In genomic region chr17:29060946-29061345, GRCm38 (mm10) we compare ENCODE assay signal across 20 mouse cellular contexts. TPM values are rescaled to one million over a fixed set of nuclear protein-coding genes. Genes with fewer than 3 reads are reported as not detected.
DNase-seq lines count a peak whose midpoint lies in the region; ATAC-seq and TF ChIP-seq lines count a peak whose summit lies in the region.
"Had no signal": no experiment of that assay in that cellular context is flagged by ENCODE, and none has a peak within 500 bp of the region (broad histone marks: within the 10 kb centered on the region; RNA-seq: fewer than 3 reads in every experiment).

No protein-coding gene starts in this region.

- no peak for ATAC-seq in neural tube, embryonic 14.5 days (ENCODE audit: low read depth)
- ATAC-seq in neural tube, embryonic 15.5 days (ENCODE audit: low FRiP score), result no peak
- ATAC-seq: forebrain, embryonic 15.5 days; intestine, embryonic 15.5 days; Patski had no signal

- in situ Hi-C loops in ES-E14 (cut with MboI; ENCODE audit: low sequenced_read_pairs in 2 of 2, unreplicated experiment in 2 of 2), result no loop called here

- intact Hi-C loops in heart, adult 2 months (cut with DNase I), result no loop called here

- no peak overlapping the region for H3K4me3 ChIP-seq in heart, adult 2 months
- H3K4me3 ChIP-seq in neural tube, embryonic 14.5 days (ENCODE audit: low read depth, low read length), result no peak overlapping the region
- no peak overlapping the region for H3K4me3 ChIP-seq in neural tube, embryonic 15.5 days (replicated peaks)
- no peak overlapping the region for H3K4me3 ChIP-seq in ES-E14 (ENCODE audit: insufficient read depth in 1 of 2, low read depth in 1 of 2, low read length in 2 of 2, poor library complexity in 1 of 2, severe bottlenecking in 1 of 2)
- H3K4me3 ChIP-seq in myocyte, result no peak overlapping the region
- H3K4me3 ChIP-seq: embryonic facial prominence, embryonic 12.5 days; forebrain, embryonic 15.5 days; heart, embryonic 10.5 days; heart, embryonic 15.5 days; hindbrain, embryonic 10.5 days; intestine, embryonic 15.5 days had no signal

- no peak for TF ChIP-seq POLR2A in heart, adult 2 months (IDR thresholded peaks at IDR 0.05; ENCODE audit: insufficient read depth, low read depth, low read length)
- peak; percentile 24 for TF ChIP-seq POLR2A in myocyte (IDR thresholded peaks at IDR 0.05; ENCODE audit: insufficient read length, low read depth)

- no peak overlapping the region for H3K9ac ChIP-seq in heart, adult 2 months (ENCODE audit: low read depth, low read length)
- no peak overlapping the region for H3K9ac ChIP-seq in neural tube, embryonic 14.5 days (replicated peaks; ENCODE audit: low read depth, low read length)
- no peak overlapping the region for H3K9ac ChIP-seq in neural tube, embryonic 15.5 days (replicated peaks)
- peak overlapping the region; percentile 22; the same call in 1 of the 2 replicates for H3K9ac ChIP-seq in ES-E14 (ENCODE audit: insufficient read depth, low read depth, low read length, poor library complexity, severe bottlenecking)
- H3K9ac ChIP-seq: embryonic facial prominence, embryonic 12.5 days; forebrain, embryonic 15.5 days; heart, embryonic 15.5 days; hindbrain, embryonic 14.5 days; intestine, embryonic 15.5 days had no signal

- H3K4me1 ChIP-seq in heart, adult 2 months (ENCODE audit: control insufficient read depth, insufficient read depth, low read length), result peaks cover 5% of the 10 kb centered on the region
- H3K4me1 ChIP-seq in neural tube, embryonic 14.5 days (ENCODE audit: control insufficient read depth, insufficient read depth, low read length), result peaks cover 5% of the 10 kb centered on the region; the same call in 1 of the 2 replicates
- peaks cover 33% of the 10 kb centered on the region for H3K4me1 ChIP-seq in neural tube, embryonic 15.5 days
- H3K4me1 ChIP-seq in ES-E14 (ENCODE audit: control insufficient read depth in 2 of 2, insufficient read depth in 2 of 2, low read length in 2 of 2, poor library complexity in 1 of 2), result peaks cover 22 to 45% of the 10 kb centered on the region in 2 experiments

- H3K27ac ChIP-seq in heart, adult 2 months, result no peak overlapping the region
- H3K27ac ChIP-seq in neural tube, embryonic 14.5 days (ENCODE audit: low read depth, low read length), result 0 out of 2 replicates have a peak overlapping the region, but pooled peaks have one; percentile 10
- no peak overlapping the region for H3K27ac ChIP-seq in neural tube, embryonic 15.5 days (replicated peaks)
- no peak overlapping the region; the same call in 1 of the 2 replicates for H3K27ac ChIP-seq in ES-E14 (ENCODE audit: insufficient read depth, low read depth, low read length, poor library complexity, severe bottlenecking)
- H3K27ac ChIP-seq: embryonic facial prominence, embryonic 12.5 days; forebrain, embryonic 15.5 days; heart, embryonic 15.5 days; hindbrain, embryonic 10.5 days; hindbrain, embryonic 14.5 days; intestine, embryonic 15.5 days had no signal

- no peak for TF ChIP-seq CTCF in heart, adult 2 months (IDR thresholded peaks at IDR 0.05)

- H3K4me2 ChIP-seq in neural tube, embryonic 14.5 days (ENCODE audit: low read depth, low read length), result no peak overlapping the region
- no peak overlapping the region for H3K4me2 ChIP-seq in neural tube, embryonic 15.5 days
- peak overlapping the region; percentile 82 for H3K4me2 ChIP-seq in myocyte (ENCODE audit: low read depth)
- H3K4me2 ChIP-seq: embryonic facial prominence, embryonic 12.5 days; forebrain, embryonic 15.5 days; heart, embryonic 15.5 days; hindbrain, embryonic 14.5 days; intestine, embryonic 15.5 days had no signal

- H3K36me3 ChIP-seq in heart, adult 2 months (ENCODE audit: control insufficient read depth, insufficient read depth, low read length), result no peaks in the 10 kb centered on the region
- no peaks in the 10 kb centered on the region for H3K36me3 ChIP-seq in neural tube, embryonic 14.5 days (ENCODE audit: control insufficient read depth, insufficient read depth, low read length)
- H3K36me3 ChIP-seq in neural tube, embryonic 15.5 days, result no peaks in the 10 kb centered on the region
- 0 out of 2 replicates have a peak, but pooled peaks cover 2% of the 10 kb centered on the region for H3K36me3 ChIP-seq in ES-E14 (ENCODE audit: control insufficient read depth, insufficient read depth, low read length, poor library complexity, severe bottlenecking)
- no peaks in the 10 kb centered on the region for H3K36me3 ChIP-seq in myocyte (ENCODE audit: control insufficient read depth, insufficient read depth)
- H3K36me3 ChIP-seq: embryonic facial prominence, embryonic 12.5 days; forebrain, embryonic 15.5 days; heart, embryonic 10.5 days; heart, embryonic 15.5 days; hindbrain, embryonic 10.5 days; intestine, embryonic 15.5 days had no signal

- no peaks in the 10 kb centered on the region for H3K9me3 ChIP-seq in neural tube, embryonic 14.5 days (ENCODE audit: control insufficient read depth, low read length)
- H3K9me3 ChIP-seq in neural tube, embryonic 15.5 days (replicated peaks), result no peaks in the 10 kb centered on the region
- no peaks in the 10 kb centered on the region for H3K9me3 ChIP-seq in ES-E14 (ENCODE audit: control insufficient read depth, insufficient read depth, low read depth, low read length)
- H3K9me3 ChIP-seq: embryonic facial prominence, embryonic 12.5 days; forebrain, embryonic 15.5 days; heart, embryonic 10.5 days; heart, embryonic 15.5 days; hindbrain, embryonic 10.5 days; intestine, embryonic 15.5 days had no signal

- H3K27me3 ChIP-seq in heart, adult 2 months (ENCODE audit: control insufficient read depth, insufficient read depth, low read length), result no peaks in the 10 kb centered on the region
- no peaks in the 10 kb centered on the region for H3K27me3 ChIP-seq in neural tube, embryonic 14.5 days (ENCODE audit: control insufficient read depth, insufficient read depth, low read length)
- no peaks in the 10 kb centered on the region for H3K27me3 ChIP-seq in neural tube, embryonic 15.5 days (replicated peaks)
- H3K27me3 ChIP-seq in myocyte (ENCODE audit: control insufficient read depth, insufficient read depth, insufficient read length), result no peaks in the 10 kb centered on the region
- H3K27me3 ChIP-seq: embryonic facial prominence, embryonic 12.5 days; forebrain, embryonic 15.5 days; heart, embryonic 15.5 days; intestine, embryonic 15.5 days; Patski had no signal

- TF ChIP-seq EP300 in heart, adult 2 months (IDR thresholded peaks at IDR 0.05; ENCODE audit: insufficient read depth, low read depth, low read length), result no peak

- peak; percentile 89 for DNase-seq in heart, adult 11 months
- DNase-seq in heart, adult 2 months, result no peak
- no peak for DNase-seq in ES-E14 (ENCODE audit: low read depth, low spot score)
- DNase-seq in yolk sac, embryonic 10.5 days (ENCODE audit: low spot score), result no peak
- DNase-seq: cerebellum, adult 11-12 months; cerebellum, adult 9-10 months; cerebellum, postnatal 25 days; gastrocnemius, postnatal 10 days; kidney, adult 18-20 months had no signal

- H3K79me2 ChIP-seq in heart, adult 2 months (replicated peaks; ENCODE audit: control insufficient read depth, insufficient read depth, low read length), result no peaks in the 10 kb centered on the region
- no peaks in the 10 kb centered on the region for H3K79me2 ChIP-seq in myocyte (ENCODE audit: control insufficient read depth, insufficient read depth)

- 84% methylated on average over 9 of the region's 9 CpGs for WGBS in heart, adult 2 months
- WGBS in neural tube, embryonic 14.5 days, result 89% methylated on average over 9 of the region's 9 CpGs
- WGBS in neural tube, embryonic 15.5 days, result 85% methylated on average over 9 of the region's 9 CpGs

- no peak overlapping the region for H3ac ChIP-seq in myocyte (ENCODE audit: control insufficient read depth, insufficient read length)

TF ChIP-seq in ES-E14, 5 proteins besides CTCF, POLR2A, EP300 and RAD21 (continues in another document):
- TF ChIP-seq CHD2 (IDR thresholded peaks at IDR 0.05; ENCODE audit: low read depth, low read length) (no peak), MAFK (IDR thresholded peaks at IDR 0.05; ENCODE audit: insufficient read depth, low read depth, low read length) (no peak), ZC3H11A (IDR thresholded peaks at IDR 0.05; ENCODE audit: borderline replicate concordance, low read depth, low read length) (no peak), ZNF384 (IDR thresholded peaks at IDR 0.05; ENCODE audit: low read depth, low read length) (no peak)

TF ChIP-seq in myocyte, 11 proteins besides CTCF, POLR2A, EP300 and RAD21:
- TF ChIP-seq TCF12 (IDR thresholded peaks at IDR 0.05; ENCODE audit: insufficient read depth, poor library complexity, severe bottlenecking) (no peak), POLR2AphosphoS2 (IDR thresholded peaks at IDR 0.05; ENCODE audit: insufficient read length, low read depth) (peak; percentile 30)

RNA-seq across cellular contexts. Expression of gene Srsf3, which starts 28.5 kb away (rescaled TPM):
- total RNA-seq in heart, adult 2 months (2021), result 10 to 100 TPM; 64.5 to 84.9 TPM
- 84.5 and 104 TPM in 2 replicates for polyA plus RNA-seq in heart, adult 2 months (2012; rRNA removed)
- 423 and 489 TPM in 2 replicates for polyA plus RNA-seq in neural tube, embryonic 14.5 days (2014; fragmentation: Nextera tagmentation; extraction: Ambion mirVana)
- polyA plus RNA-seq in neural tube, embryonic 15.5 days (2015; fragmentation: Nextera tagmentation; extraction: Ambion mirVana), result 403 and 429 TPM in 2 replicates
- 317 and 391 TPM in 2 replicates for total RNA-seq in ES-E14 (2012; rRNA removed)
- 98.2 TPM for polyA plus RNA-seq in myocyte (2012; fragmentation: generic; extraction: Trizol)

RNA-seq across cellular contexts. Expression of gene Cdkn1a, which starts 29.8 kb away (rescaled TPM):
- 100 to 1,000 TPM in 1 of 2 experiments, 10 to 100 TPM in 1; 56.4 to 156 TPM for total RNA-seq in heart, adult 2 months (2021)
- 30.4 and 37.3 TPM in 2 replicates for polyA plus RNA-seq in heart, adult 2 months (2012; rRNA removed)
- polyA plus RNA-seq in neural tube, embryonic 14.5 days (2014; fragmentation: Nextera tagmentation; extraction: Ambion mirVana), result 59.8 and 81.1 TPM in 2 replicates
- 99.0 and 99.7 TPM in 2 replicates for polyA plus RNA-seq in neural tube, embryonic 15.5 days (2015; fragmentation: Nextera tagmentation; extraction: Ambion mirVana)
- 17.8 and 32.3 TPM in 2 replicates for total RNA-seq in ES-E14 (2012; rRNA removed)
- 2,069 TPM for polyA plus RNA-seq in myocyte (2012; fragmentation: generic; extraction: Trizol)

RNA-seq across cellular contexts. Expression of gene Rab44, which starts 53.0 kb away (rescaled TPM):
- under 1 TPM in 1 of 2 experiments, not detected in 1; 0.70 TPM for total RNA-seq in heart, adult 2 months (2021)
- 0.23 and 0.38 TPM in 2 replicates for polyA plus RNA-seq in heart, adult 2 months (2012; rRNA removed)
- polyA plus RNA-seq in neural tube, embryonic 14.5 days (2014; fragmentation: Nextera tagmentation; extraction: Ambion mirVana), result not detected in 2 replicates
- 0.15 and 3.7 TPM in 2 replicates for polyA plus RNA-seq in neural tube, embryonic 15.5 days (2015; fragmentation: Nextera tagmentation; extraction: Ambion mirVana)
- total RNA-seq in ES-E14 (2012; rRNA removed), result 0.31 and 0.85 TPM in 2 replicates
- 6.8 TPM for polyA plus RNA-seq in myocyte (2012; fragmentation: generic; extraction: Trizol)
- polyA plus RNA-seq: hindbrain, embryonic 10.5 days; hindbrain, embryonic 14.5 days had no signal

RNA-seq across cellular contexts. Expression of gene Stk38, which starts 53.2 kb away (rescaled TPM):
- total RNA-seq in heart, adult 2 months (2021), result 10 to 100 TPM; 29.5 to 32.5 TPM
- 41.6 and 50.5 TPM in 2 replicates for polyA plus RNA-seq in heart, adult 2 months (2012; rRNA removed)
- polyA plus RNA-seq in neural tube, embryonic 14.5 days (2014; fragmentation: Nextera tagmentation; extraction: Ambion mirVana), result 82.4 and 99.1 TPM in 2 replicates
- 81.2 and 82.1 TPM in 2 replicates for polyA plus RNA-seq in neural tube, embryonic 15.5 days (2015; fragmentation: Nextera tagmentation; extraction: Ambion mirVana)
- total RNA-seq in ES-E14 (2012; rRNA removed), result 78.0 and 85.7 TPM in 2 replicates
- 28.3 TPM for polyA plus RNA-seq in myocyte (2012; fragmentation: generic; extraction: Trizol)

Comparison
In these comparisons a context has a peak if more than half of its experiments do, and no peak if none do; other contexts are left out.
1. RNA of gene Cdkn1a, which starts 29.8 kb away (polyA plus RNA-seq): 2,069 TPM in myocyte (single experiment); 99.0 to 99.7 TPM in neural tube, embryonic 15.5 days, 59.8 to 81.1 TPM in neural tube, embryonic 14.5 days and 30.4 to 37.3 TPM in heart, adult 2 months; every median in the first group is over 10 times any median in the second.